In genomic region chr2:20666051-20666478, GRCm38 (mm10) we compare ENCODE assay signal across 8 mouse cellular contexts.
A peak's percentile ranks its signal among the peaks of the same experiment; 100 is the strongest.
DNase-seq lines count a peak whose midpoint lies in the region; ATAC-seq lines count a peak whose summit lies in the region.

No protein-coding gene starts in this region.

- H3K4me3 ChIP-seq in lung, embryonic 15.5 days, result no peak overlapping the region

- no peaks in the 10 kb centered on the region for H3K27me3 ChIP-seq in lung, embryonic 15.5 days

- no peak overlapping the region for H3K4me2 ChIP-seq in lung, embryonic 15.5 days

- H3K4me1 ChIP-seq in lung, embryonic 15.5 days, result no peaks in the 10 kb centered on the region

- DNase-seq in right cerebral cortex, postnatal 14 days, result peak; percentile 34
- DNase-seq in right cerebral cortex, postnatal 25 days, result no peak
- DNase-seq in cerebellum, postnatal 10 days, result peak; percentile 70 to 79
- DNase-seq in gastrocnemius, postnatal 10 days, result peak; percentile 45
- DNase-seq in kidney, adult 18-20 months, result peak; percentile 51
- peak; percentile 74 for DNase-seq in retina, postnatal 1 day

- no peaks in the 10 kb centered on the region for H3K36me3 ChIP-seq in lung, embryonic 15.5 days

- H3K9ac ChIP-seq in lung, embryonic 15.5 days, result no peak overlapping the region

- 39% methylated on average over 2 of the region's 2 CpGs for whole genome bisulfite sequencing in lung, embryonic 15.5 days

- ATAC-seq in lung, embryonic 15.5 days (ENCODE audit: borderline replicate concordance, extremely low read depth, low FRiP score, low TSS enrichment), result 0 out of 2 replicates have a peak, but pooled peaks have one; percentile 56
- no peak for ATAC-seq in erythroid progenitor cell, adult 5-6 weeks (replicated peaks; ENCODE audit: low FRiP score, poor library complexity, severe bottlenecking)

- peak overlapping the region; percentile 42 for H3K27ac ChIP-seq in lung, embryonic 15.5 days

- no peaks in the 10 kb centered on the region for H3K9me3 ChIP-seq in lung, embryonic 15.5 days
